Mouse (Mus musculus): ENCODE results near the gene Abhd17a. TPM values are rescaled to one million over a fixed set of nuclear protein-coding genes. Genes with fewer than 3 reads are reported as not detected.

The Abhd17a gene
- polyA plus RNA-seq, 1 experiment from 2014 or later, result 51.7 TPM

GRCm38 (mm10) chr10:80561116-80561944 is 28.8 kb downstream of the Abhd17a start, which contains the start of gene Rexo1:
Gene Rexo1, minus strand, starts transcription at chr10:80561560.
- H3K9me3 ChIP-seq (replicated peaks), result no peaks in the 10 kb centered on the region
- WGBS (ENCODE audit: insufficient replicate concordance), result 1% methylated on average over 72 of the region's 72 CpGs
- H3K9ac ChIP-seq, result peak within 1 kb of the TSS; percentile 97
- no peaks in the 10 kb centered on the region for H3K27me3 ChIP-seq
- H3K4me2 ChIP-seq, result peak within 1 kb of the TSS; percentile 80
- peaks cover 16% of the 10 kb centered on the region for H3K36me3 ChIP-seq
- ATAC-seq (ENCODE audit: low read depth), result peak; percentile 80
- peak within 1 kb of the TSS; percentile 90 for H3K4me3 ChIP-seq (replicated peaks)
- H3K27ac ChIP-seq, result peak within 1 kb of the TSS; percentile 89
- peaks cover 65% of the 10 kb centered on the region for H3K4me1 ChIP-seq (replicated peaks)
- DNase-seq, result peak; percentile 91

GRCm38 (mm10) chr10:80560621-80561020 is 29.5 kb downstream of the Abhd17a start:
- 0 out of 2 replicates have a peak, but pooled peaks have one; percentile 11 for ATAC-seq (ENCODE audit: low read depth)

GRCm38 (mm10) chr10:80559431-80559830 is 30.7 kb downstream of the Abhd17a start:
- no peak for DNase-seq
- Histone ChIP-seq H3K27me3 (no peaks in the 10 kb centered on the region), H3K9me3 (replicated peaks) (no peaks in the 10 kb centered on the region), H3K4me1 (replicated peaks) (peaks cover 70% of the 10 kb centered on the region), H3K36me3 (peaks cover 4% of the 10 kb centered on the region; the same call in 1 of the 2 replicates), H3K9ac (peak overlapping the region; percentile 97), H3K4me2 (peak overlapping the region; percentile 80), H3K27ac (no peak overlapping the region), H3K4me3 (replicated peaks) (peak overlapping the region; percentile 90)
- no peak for ATAC-seq (ENCODE audit: low read depth)
- WGBS (ENCODE audit: insufficient replicate concordance), result 81% methylated on average over 7 of the region's 7 CpGs

More at GRCm38 (mm10) chr10:80560621-80561020, 29.5 kb downstream of the Abhd17a start:
- Histone ChIP-seq H3K27me3 (no peaks in the 10 kb centered on the region), H3K36me3 (peaks cover 10% of the 10 kb centered on the region), H3K27ac (peak overlapping the region; percentile 89), H3K9ac (peak overlapping the region; percentile 97), H3K9me3 (replicated peaks) (no peaks in the 10 kb centered on the region), H3K4me3 (replicated peaks) (peak overlapping the region; percentile 90), H3K4me1 (replicated peaks) (peaks cover 60% of the 10 kb centered on the region), H3K4me2 (peak overlapping the region; percentile 80)
- 1% methylated on average over 13 of the region's 13 CpGs for WGBS (ENCODE audit: insufficient replicate concordance)
- DNase-seq, result no peak

GRCm38 (mm10) chr10:80557346-80557965 is 32.7 kb downstream of the Abhd17a start:
- H3K9me3 ChIP-seq (replicated peaks), result no peaks in the 10 kb centered on the region
- ATAC-seq (ENCODE audit: low read depth) (no peak), DNase-seq (peak; percentile 71)
- H3K4me3 ChIP-seq (replicated peaks), result no peak overlapping the region
- no peaks in the 10 kb centered on the region for H3K27me3 ChIP-seq
- WGBS (ENCODE audit: insufficient replicate concordance), result 36% methylated on average over 5 of the region's 5 CpGs
- peak overlapping the region; percentile 10; the same call in 1 of the 2 replicates for H3K4me2 ChIP-seq
- peaks cover 83% of the 10 kb centered on the region for H3K4me1 ChIP-seq (replicated peaks)
- peak overlapping the region; percentile 18 for H3K9ac ChIP-seq
- H3K36me3 ChIP-seq, result peaks cover 4% of the 10 kb centered on the region; the same call in 1 of the 2 replicates
- H3K27ac ChIP-seq, result peak overlapping the region; percentile 64

- peaks cover 71% of the 10 kb centered on the region for H3K4me1 ChIP-seq (replicated peaks)
Measured at GRCm38 (mm10) chr10:80553997-80554396, 36.1 kb downstream of the Abhd17a start.

GRCm38 (mm10) chr10:80553575-80553974 is 36.6 kb downstream of the Abhd17a start:
- Histone ChIP-seq H3K4me3 (replicated peaks) (peak overlapping the region; percentile 41), H3K36me3 (peaks cover 24% of the 10 kb centered on the region), H3K27me3 (no peaks in the 10 kb centered on the region), H3K4me1 (replicated peaks) (peaks cover 71% of the 10 kb centered on the region), H3K9ac (peak overlapping the region; percentile 72), H3K9me3 (replicated peaks) (no peaks in the 10 kb centered on the region), H3K27ac (peak overlapping the region; percentile 98), H3K4me2 (peak overlapping the region; percentile 77)
- ATAC-seq (ENCODE audit: low read depth), result peak; percentile 93
- DNase-seq, result peak; percentile 84
- 14% methylated on average over 8 of the region's 8 CpGs for WGBS (ENCODE audit: insufficient replicate concordance)

More at GRCm38 (mm10) chr10:80553997-80554396, 36.1 kb downstream of the Abhd17a start:
- Histone ChIP-seq H3K27ac (peak overlapping the region; percentile 98), H3K9ac (peak overlapping the region; percentile 72), H3K36me3 (peaks cover 20% of the 10 kb centered on the region), H3K27me3 (no peaks in the 10 kb centered on the region), H3K9me3 (replicated peaks) (no peaks in the 10 kb centered on the region), H3K4me3 (replicated peaks) (peak overlapping the region; percentile 41), H3K4me2 (peak overlapping the region; percentile 77)
- ATAC-seq (ENCODE audit: low read depth) (peak; percentile 47), DNase-seq (no peak)
- WGBS (ENCODE audit: insufficient replicate concordance), result 40% methylated on average over 6 of the region's 6 CpGs

- H3K4me1 ChIP-seq (replicated peaks), result peaks cover 71% of the 10 kb centered on the region
Measured at GRCm38 (mm10) chr10:80552364-80552763, 37.8 kb downstream of the Abhd17a start.

GRCm38 (mm10) chr10:80549279-80549678 is 40.9 kb downstream of the Abhd17a start:
- no peak overlapping the region for H3K4me2 ChIP-seq
- no peak overlapping the region for H3K27ac ChIP-seq
- H3K4me3 ChIP-seq (replicated peaks), result no peak overlapping the region
- H3K9me3 ChIP-seq (replicated peaks), result no peaks in the 10 kb centered on the region
- H3K36me3 ChIP-seq, result peaks cover 67% of the 10 kb centered on the region
- ATAC-seq (ENCODE audit: low read depth) (no peak), DNase-seq (no peak)
- peaks cover 67% of the 10 kb centered on the region for H3K4me1 ChIP-seq (replicated peaks)
- no peak overlapping the region for H3K9ac ChIP-seq
- 87% methylated on average over 21 of the region's 21 CpGs for WGBS (ENCODE audit: insufficient replicate concordance)
- H3K27me3 ChIP-seq, result no peaks in the 10 kb centered on the region

More at GRCm38 (mm10) chr10:80552364-80552763, 37.8 kb downstream of the Abhd17a start:
- no peak for ATAC-seq (ENCODE audit: low read depth)
- H3K9me3 ChIP-seq (replicated peaks), result no peaks in the 10 kb centered on the region
- DNase-seq, result no peak
- H3K4me2 ChIP-seq, result no peak overlapping the region
- H3K4me3 ChIP-seq (replicated peaks), result no peak overlapping the region
- peak overlapping the region; percentile 72 for H3K9ac ChIP-seq
- peak overlapping the region; percentile 98 for H3K27ac ChIP-seq
- peaks cover 36% of the 10 kb centered on the region for H3K36me3 ChIP-seq
- H3K27me3 ChIP-seq, result no peaks in the 10 kb centered on the region
- 61% methylated on average over 9 of the region's 9 CpGs for WGBS (ENCODE audit: insufficient replicate concordance)

- Histone ChIP-seq H3K4me3 (replicated peaks) (no peak overlapping the region), H3K4me1 (replicated peaks) (peaks cover 60% of the 10 kb centered on the region), H3K4me2 (no peak overlapping the region), H3K9ac (0 out of 2 replicates have a peak overlapping the region, but pooled peaks have one; percentile 60), H3K36me3 (peaks cover 75% of the 10 kb centered on the region), H3K9me3 (replicated peaks) (no peaks in the 10 kb centered on the region), H3K27ac (peak overlapping the region; percentile 90), H3K27me3 (no peaks in the 10 kb centered on the region)
- ATAC-seq (ENCODE audit: low read depth) (0 out of 2 replicates have a peak, but pooled peaks have one; percentile 6), DNase-seq (no peak)
- WGBS (ENCODE audit: insufficient replicate concordance), result 66% methylated on average over 10 of the region's 10 CpGs
Measured at GRCm38 (mm10) chr10:80548428-80549006, 41.6 kb downstream of the Abhd17a start.

GRCm38 (mm10) chr10:80547539-80547938 is 42.6 kb downstream of the Abhd17a start:
- 0 out of 2 replicates have a peak overlapping the region, but pooled peaks have one; percentile 8 for H3K4me3 ChIP-seq (replicated peaks)
- H3K9me3 ChIP-seq (replicated peaks), result no peaks in the 10 kb centered on the region
- DNase-seq (no peak), ATAC-seq (ENCODE audit: low read depth) (no peak)
- peaks cover 50% of the 10 kb centered on the region for H3K4me1 ChIP-seq (replicated peaks)
- WGBS (ENCODE audit: insufficient replicate concordance), result 87% methylated on average over 15 of the region's 15 CpGs
- peaks cover 85% of the 10 kb centered on the region for H3K36me3 ChIP-seq
- H3K27ac ChIP-seq, result peak overlapping the region; percentile 90
- H3K4me2 ChIP-seq, result peak overlapping the region; percentile 54
- no peaks in the 10 kb centered on the region for H3K27me3 ChIP-seq
- peak overlapping the region; percentile 60 for H3K9ac ChIP-seq

GRCm38 (mm10) chr10:80546945-80547344 is 43.2 kb downstream of the Abhd17a start:
- DNase-seq (peak; percentile 57), ATAC-seq (ENCODE audit: low read depth) (peak; percentile 85)
- 0 out of 2 replicates have a peak overlapping the region, but pooled peaks have one; percentile 8 for H3K4me3 ChIP-seq (replicated peaks)
- H3K9me3 ChIP-seq (replicated peaks), result no peaks in the 10 kb centered on the region
- peaks cover 44% of the 10 kb centered on the region for H3K4me1 ChIP-seq (replicated peaks)
- peak overlapping the region; percentile 60 for H3K9ac ChIP-seq
- H3K27me3 ChIP-seq, result no peaks in the 10 kb centered on the region
- H3K36me3 ChIP-seq, result peaks cover 91% of the 10 kb centered on the region
- H3K27ac ChIP-seq, result peak overlapping the region; percentile 90
- 46% methylated on average over 4 of the region's 4 CpGs for WGBS (ENCODE audit: insufficient replicate concordance)
- H3K4me2 ChIP-seq, result peak overlapping the region; percentile 54
